Mouse (Mus musculus): Measurements from ENCODE around the gene Ciita.

The Ciita gene

DNA sequence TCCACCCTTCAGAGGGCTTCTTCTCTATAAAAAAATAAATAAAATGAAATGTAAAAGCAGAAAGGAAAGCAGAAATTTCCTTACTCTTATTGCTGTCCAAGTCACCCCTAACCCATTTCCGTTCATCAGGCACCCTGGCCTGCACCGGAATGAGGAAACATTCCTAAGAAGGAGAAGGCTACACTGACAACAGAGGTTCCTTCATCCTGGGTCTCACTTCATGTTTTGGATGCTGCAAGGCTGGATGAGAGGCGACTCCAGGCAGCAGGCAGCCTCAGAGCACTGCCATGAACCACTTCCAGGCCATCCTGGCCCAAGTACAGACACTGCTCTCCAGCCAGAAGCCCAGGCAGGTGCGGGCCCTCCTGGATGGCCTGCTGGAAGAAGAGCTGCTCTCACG, at the start of gene Ciita:
Ciita (plus strand) TSS at position 203 of the 400 bp plus-strand sequence.
- no peak for DNase-seq (ENCODE audit: low spot score)

DNA sequence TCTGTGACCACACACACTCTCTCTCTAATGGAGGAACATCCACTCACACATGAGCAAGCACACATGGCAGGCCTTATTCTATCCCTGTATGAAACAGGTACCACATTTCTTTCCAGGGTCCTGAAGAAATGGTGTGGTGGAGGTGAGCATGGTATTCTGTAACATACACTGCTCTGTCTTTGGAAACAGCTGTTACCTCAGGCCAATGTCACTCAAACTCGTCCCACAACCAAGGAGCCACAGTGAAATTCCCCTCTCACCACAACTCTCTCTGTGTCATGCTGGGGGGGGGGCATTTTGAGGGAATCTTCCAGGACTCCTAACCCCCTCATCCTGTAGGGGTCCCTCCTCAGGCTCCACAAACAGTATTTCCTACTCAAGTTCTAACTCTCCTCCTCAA, 47.9 kb upstream of the Ciita start:
- DNase-seq (ENCODE audit: low spot score), result no peak

DNA sequence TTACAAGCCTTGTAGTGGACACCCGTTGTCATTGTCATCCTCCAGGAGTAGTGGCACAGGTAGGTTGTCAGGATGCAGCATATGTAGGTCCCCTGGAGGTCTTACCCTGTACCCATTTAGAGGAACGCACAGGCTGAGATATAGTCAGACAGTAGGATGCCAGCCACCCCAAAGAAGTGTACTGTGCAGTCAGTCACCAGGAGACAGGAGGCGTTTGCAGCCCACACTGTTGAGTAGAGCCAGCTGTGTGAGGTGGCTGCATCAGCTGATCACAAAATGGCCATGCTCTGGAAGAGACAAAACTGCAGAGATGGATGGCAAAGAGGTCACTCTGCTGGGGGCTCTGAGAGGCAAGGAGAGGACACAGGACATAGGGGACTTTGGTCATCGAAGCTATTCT, 47.5 kb upstream of the Ciita start:
- DNase-seq (ENCODE audit: low spot score), result no peak

DNA sequence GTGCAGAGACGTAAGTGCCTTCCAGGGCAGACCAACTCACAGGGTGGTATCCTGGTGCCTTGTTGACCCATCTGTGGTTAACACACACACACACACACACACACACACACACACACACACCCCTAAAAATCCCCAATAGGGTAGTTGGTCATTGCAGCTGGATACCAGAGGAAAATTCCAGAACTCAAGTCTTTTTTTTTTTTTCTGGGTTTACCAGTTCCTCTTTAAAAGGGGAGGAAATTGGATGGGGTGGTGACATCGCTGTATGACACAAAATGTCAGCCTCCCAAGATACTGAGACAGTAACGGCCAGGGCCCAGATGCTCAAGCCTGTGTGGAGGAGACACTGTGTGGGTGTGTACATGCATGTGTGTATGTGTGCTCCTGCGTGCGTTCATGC, 46.5 kb upstream of the Ciita start:
- DNase-seq (ENCODE audit: low spot score), result no peak

DNA sequence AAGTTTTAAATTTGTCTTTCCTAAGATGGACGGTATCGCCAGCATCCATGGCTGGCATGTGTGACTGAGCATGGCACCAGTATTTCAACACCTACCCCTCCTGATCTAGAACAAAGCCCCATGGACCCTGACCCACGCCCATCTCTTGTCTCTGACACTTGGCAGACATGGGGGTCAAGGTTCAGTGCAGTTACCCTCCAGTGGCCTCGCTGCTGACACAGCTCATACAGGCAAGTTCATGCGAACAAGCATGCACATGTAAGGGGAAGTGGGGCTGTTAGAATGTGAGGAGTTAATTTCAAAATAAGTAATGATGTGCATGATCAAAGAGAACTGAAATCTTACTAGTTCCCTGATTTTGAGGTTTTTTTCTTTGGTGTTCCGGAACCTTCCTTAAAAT, 43.7 kb upstream of the Ciita start:
- no peak for DNase-seq (ENCODE audit: low spot score)

DNA sequence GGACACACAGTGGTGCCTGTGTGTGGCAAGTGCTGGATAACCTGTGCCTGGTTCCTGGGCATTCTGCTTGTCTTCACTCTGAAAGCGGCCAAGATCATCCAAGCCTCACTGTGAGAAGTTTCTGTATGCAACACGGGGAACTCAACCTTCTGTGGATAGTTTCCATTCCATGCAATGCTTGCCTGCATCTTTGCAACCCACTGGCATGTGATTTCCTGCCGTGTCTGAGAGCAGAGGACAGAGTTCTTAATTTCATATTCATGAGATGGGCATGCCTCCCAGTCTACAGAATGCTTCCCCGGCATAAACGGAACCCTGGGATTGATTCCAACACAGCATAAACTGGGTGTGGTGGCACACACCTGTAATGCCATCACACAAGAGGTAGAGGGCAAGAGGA, 41.8 kb upstream of the Ciita start:
- no peak for DNase-seq (ENCODE audit: low spot score)

DNA sequence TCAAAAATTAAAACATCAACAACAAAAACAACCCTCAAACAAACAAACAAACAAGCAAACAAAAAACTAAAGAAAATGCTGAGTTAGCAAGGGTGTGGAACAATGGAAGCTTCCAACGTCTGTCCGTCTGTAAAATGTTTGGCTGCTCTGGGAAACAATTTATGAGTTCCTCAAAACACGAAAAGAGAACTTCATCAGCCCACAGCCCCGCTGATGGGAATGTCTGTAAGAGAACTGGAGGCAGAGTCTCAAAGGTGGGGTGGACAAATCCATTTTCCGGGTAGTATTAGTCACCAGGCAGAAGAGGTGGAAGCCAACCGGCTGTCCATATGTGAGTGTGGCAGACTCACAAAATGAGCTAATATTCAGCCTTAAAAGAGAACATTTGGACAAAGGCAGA, 38.5 kb upstream of the Ciita start:
- DNase-seq (ENCODE audit: low spot score), result no peak

DNA sequence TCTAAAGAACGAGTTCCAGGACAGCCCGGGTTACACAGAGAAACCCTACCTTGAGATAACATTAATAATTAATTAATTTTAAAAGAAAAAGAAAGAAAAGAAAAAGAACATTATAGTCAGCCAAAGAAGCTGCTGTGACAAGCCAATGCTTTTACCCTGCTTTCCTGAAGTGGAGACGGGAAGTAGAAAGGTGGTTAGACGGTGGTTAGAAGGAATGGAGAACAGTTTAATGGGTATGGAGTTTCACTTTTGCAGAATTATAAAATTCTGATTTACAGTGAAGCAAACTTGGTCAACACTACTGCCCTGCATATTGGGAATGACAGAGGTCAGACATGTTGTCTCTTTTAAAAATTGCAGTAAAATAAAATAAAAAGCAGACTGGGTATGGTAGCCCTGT, 38.1 kb upstream of the Ciita start:
- no peak for DNase-seq (ENCODE audit: low spot score)

DNA sequence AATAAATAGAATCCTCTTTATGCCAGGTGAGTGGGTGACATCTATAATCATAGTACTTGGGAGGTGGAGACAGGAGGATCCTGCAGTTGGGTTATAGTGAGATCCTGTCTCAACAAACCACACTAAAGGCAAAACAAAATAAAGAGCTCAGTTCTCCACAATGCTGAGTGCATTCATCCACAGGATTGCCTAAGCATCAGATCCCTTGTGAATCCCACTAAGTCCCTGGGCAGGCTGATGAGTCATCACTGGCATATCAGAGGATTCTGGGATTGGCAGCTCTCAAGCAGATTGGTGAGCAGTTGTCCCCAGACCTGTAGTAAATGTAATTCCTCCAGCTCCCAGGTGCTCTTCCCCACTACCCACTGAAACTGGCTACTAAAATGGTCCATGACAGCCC, 36.1 kb upstream of the Ciita start:
- DNase-seq (ENCODE audit: low spot score), result no peak

DNA sequence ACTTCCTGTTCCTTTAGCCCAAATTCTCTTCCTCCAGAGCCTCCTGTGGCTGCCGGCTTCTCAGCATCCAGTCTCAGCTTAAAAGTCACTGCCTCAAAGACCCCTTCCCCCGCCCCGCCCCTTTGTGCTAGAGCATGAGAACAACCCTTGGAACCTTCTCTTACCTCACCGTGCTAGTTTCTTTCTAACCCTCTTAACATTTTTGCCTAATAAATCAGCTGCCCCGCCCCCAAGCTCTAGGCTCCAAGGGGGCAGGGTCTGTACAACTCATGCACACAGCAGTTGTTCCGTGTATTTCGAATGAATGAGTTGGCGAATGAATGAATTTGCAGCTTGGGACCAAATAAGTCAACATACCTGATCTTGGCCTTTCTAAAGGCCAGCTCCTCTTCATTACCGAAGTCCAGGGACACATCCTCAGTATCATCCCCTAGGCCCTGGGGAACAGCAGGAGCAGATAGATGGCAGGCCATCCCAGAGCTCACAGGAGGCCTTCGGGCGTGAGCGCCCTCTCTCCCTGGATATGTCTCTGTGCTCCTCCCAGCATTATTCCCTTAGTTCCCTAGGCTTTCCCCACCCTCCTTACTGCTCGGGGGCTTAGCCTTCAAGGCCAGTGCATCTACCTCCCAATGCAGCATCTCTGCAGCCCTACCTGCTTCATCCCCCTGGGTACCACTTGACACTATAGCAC, 33.1 kb upstream of the Ciita start:
- no peak for DNase-seq (ENCODE audit: low spot score)

DNA sequence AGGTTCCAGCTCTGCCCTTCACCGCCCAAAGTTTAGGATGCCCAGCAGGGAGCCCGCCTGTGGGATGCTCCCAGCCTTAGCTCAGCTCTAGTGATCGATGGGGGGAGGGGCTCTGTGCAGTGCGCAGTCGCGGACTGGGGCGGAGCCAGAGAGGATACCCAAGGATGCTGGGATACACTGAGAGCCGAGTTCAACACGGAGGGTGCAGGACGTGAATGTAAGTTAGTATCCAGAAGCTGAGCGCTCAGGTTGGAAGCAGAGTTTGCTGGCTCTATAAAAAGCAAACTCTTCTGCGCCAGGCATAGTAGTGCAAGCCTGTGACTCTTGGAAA, 32.6 kb upstream of the Ciita start, which contains the start of gene Tvp23a:
Tvp23a (minus strand) TSS at position 99 of the 331 bp plus-strand sequence.
- DNase-seq (ENCODE audit: low spot score), result no peak

DNA sequence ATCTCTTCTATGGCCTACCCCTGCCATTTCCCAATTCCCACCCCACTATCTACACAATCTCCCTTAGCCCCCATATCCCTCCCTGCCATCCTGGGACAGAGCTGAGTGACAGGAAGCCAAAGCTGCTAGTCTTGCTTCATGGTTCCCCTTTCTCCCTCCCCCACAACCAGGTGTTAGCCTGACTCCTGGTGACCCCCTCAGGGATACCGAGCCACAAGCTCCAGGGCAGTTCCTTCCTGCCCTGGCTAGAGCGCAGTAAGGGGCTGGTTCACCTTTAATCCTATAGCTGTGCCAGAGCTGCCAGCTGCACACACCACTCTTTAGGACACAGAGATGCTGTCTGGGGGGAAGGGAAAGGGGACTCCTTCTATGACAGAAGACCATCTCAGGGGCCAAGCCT, 32.1 kb upstream of the Ciita start:
- no peak for DNase-seq (ENCODE audit: low spot score)

DNA sequence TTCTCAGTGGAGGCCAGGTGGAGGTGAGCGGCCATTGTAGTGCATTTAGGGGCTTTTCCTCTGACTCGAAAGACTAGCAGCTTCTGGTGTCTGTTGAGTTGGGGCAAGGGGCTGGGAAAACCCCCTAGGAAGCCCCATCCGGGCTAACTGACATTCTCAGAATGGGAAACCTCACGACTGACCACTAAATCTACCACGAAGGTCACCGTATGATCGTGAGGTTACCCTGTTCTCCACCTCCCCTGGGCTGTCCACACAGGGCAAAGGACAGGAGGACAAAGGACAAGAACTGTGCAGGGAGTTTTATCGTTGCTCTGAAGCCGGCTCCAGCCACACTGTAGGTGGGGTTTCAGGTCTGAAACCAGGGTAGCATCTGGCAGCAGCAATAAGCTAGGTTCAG, 30.9 kb upstream of the Ciita start:
- no peak for DNase-seq (ENCODE audit: low spot score)

DNA sequence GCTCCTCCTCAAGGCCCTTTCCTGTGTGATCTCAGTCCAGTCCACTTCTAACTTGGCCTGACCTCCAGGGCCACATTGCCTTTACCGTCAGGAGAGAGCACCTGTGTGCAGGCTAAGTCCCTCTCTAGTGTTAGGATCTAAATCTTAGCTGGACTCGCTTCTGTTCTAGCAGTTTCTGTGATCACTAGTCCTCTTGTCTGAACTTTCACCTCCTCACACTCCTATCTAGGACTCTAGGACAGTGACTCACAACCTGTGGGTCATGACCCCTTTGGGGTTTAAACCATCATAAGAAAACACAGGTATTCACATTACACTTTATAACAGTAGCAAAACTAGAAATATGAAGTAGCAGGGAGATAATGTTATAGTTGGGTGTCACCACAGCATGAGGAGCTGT, 28.0 kb upstream of the Ciita start:
- no peak for DNase-seq (ENCODE audit: low spot score)

DNA sequence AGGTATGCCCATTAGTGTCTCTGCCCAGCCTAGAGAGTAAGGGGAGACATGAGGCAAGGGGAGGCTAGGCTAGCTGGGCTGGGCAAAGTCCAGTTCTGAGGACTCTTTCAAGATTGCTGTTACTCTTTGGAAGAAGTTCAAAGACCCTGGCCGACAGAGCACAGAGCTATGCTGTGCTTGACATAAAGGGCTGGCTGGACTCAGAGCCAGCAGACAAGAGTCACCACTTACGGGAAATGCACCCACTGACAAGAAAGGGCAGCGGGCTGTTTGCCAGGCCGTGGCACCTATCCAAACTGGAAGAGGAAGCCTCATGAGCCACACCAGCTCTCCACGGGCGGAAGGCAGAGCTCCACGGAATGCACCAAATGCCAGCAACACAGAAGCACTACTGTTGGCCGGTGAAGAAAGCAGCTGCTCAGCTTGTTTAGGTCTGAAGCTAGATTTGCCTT, 27.4 kb upstream of the Ciita start:
- DNase-seq (ENCODE audit: low spot score), result no peak

DNA sequence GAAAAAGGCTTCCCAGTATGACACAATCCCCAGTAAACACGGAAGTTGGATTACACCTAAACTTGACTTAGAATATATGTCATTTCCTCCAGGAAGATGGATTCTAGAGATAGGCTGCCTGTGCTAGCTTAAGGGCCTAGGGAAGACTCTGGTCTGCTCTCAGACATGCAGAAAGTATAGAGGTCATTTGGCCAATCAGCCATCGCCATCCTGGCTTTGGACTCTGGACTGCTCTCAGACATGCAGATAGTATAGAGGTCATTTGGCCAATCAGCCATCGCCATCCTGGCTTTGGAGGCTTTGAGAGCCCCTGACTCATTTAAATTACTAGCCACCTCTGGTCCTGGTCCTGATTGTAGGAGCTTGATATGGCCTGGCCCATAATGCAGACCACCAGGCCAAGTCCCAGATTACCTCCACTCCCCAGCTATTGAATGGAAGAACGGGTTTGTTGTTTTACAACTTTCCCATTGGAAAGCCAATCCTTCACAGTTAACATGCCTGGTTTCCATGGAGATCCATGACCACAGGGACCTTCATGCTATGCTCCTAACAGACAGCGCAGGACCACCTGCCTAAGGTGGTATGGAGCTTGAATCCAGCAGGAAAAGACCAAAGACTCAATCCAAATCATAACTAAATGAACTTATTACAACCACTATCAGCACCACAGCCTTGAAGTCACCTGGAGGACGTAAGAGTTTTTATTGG, 25.8 kb upstream of the Ciita start:
- DNase-seq (ENCODE audit: low spot score), result no peak

DNA sequence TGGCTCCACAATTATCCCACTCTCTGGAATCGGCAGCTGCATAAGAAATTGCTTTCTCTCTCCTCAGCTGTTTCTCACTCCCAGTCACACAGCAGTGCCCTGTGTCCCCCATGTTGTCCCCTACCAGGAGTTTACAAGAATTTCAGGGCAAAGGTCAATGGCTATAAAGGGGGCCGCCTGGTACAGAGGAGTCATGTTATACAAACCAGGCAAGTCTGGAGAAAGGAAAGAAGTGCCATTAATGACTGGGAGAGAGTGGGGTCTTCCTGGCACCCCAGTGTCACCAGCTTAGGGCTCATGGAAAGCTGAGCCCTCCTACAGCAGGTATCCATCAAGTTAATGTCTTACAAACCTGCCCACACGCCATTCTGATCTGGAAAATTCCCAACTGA, 25.3 kb upstream of the Ciita start:
- DNase-seq (ENCODE audit: low spot score), result no peak

DNA sequence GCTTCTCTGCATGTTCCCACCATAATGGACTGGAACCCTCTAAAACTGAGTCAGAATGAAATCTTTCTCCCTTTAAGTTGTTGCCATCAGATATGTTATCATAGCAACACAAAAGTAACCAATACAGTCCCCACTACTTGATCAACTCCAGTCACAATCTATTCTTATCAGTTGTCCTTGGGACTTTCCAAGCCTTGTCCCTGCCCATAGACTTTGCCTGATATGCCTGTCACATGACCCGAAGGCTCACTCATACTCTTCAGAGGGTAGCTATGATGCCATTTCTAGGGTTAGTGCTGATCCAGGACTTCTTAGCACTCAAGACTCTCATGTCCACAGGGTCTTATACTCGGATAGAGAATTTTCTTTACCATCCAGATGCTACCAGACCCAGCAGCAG, 19.7 kb upstream of the Ciita start:
- no peak for DNase-seq (ENCODE audit: low spot score)

DNA sequence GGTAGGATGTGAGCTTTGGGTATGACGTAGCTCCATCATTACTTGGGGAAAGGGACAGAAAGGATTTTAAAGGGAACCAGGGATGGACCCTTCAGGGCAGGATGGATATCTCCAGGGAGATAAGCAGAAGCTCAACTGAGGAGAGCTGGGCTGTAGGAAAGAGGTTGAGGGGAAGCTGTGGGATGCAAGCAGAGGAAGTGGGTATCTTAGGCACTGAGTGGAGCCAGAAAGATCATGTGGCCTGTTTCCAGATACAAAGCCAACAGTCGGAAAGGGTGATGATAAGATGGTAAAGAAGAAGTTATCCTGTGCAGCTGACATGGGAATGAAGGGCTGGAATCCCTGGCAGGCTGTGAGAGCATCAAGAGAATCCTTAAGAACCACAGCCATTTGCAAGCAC, 18.7 kb upstream of the Ciita start:
- no peak for DNase-seq (ENCODE audit: low spot score)

DNA sequence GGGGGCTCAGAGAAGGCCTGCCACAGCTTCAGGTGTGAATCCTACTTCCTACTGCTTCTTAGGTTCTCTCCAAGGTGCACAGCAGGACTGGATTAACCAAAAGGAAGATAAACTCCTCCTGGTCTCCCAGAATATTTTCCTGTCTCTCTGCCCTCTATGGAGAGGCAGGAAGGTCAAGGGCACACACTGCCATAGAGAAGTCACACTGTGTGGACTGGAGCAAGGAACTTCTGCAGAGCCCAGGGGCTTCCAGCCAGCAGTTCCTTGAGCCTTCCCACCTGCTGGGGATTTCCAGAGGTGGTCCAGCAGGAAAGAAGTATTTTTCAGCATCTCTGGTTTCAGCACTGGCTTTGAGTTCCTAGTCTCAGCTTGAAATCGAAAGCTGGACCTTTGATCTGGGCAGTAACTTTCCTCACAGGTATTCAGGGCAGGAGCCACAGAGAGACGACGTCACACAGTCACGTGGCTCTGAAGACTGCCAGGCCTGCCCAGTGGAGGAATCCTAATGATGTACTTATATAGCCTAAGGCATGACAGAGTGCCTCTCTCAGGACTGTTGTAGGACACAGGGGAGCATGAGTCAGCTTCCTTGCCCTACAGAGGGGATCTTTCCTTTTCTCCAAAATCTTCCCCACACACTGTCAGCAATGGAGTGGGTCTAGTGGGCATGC, 14.7 kb upstream of the Ciita start:
- no peak for DNase-seq (ENCODE audit: low spot score)

DNA sequence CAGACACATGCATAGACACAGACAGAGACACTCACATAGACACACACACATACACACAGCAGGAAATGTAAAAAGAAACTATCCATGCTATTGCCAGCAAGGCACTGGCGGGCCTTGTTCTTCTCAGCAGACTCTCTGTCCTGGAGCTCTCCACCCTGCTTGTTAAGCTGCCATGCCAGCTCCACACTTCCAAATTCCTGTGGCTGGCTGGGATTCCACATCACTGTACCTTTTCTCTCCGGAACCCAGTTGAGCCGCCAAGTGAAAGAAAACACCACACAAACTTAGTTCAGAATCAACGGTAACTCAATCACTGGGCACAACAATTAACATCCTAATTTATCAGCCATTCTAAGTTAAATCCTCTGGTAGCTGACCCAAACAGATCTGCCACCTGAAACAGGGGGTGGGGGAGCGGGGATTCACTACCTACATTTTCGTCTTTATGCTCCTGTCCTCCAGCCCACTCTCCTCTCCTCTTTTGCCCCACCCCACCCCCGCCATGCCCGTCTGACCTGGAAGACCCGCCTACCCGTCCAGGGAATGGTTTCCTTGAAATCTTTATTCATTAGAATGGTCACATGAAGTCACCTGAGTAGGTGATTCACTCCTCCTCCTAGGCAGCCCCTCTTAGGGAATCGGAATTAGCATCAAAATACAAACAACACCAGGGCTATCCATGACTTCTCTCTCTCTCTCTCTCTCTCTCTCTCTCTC, 12.3 kb upstream of the Ciita start:
- no peak for DNase-seq (ENCODE audit: low spot score)

DNA sequence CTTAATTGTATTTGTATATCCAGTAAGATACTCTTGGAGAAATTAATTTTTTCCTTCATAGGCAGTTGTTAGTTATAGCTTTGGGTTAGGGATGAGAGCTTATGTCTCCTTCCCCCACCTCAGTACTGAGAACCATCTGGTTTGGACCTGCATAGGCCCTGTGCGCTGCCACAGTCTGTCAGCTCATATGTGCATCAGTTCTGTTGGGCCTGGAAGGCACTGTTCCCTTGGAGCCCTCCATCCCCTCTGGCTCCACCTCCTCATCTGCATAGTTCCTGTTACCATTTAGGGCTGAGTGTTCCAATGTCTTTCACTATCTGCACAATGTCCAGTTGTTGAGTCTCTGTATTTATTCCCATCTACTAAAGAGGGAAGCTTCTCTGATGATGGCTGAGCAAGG, 11.7 kb upstream of the Ciita start:
- no peak for DNase-seq (ENCODE audit: low spot score)

DNA sequence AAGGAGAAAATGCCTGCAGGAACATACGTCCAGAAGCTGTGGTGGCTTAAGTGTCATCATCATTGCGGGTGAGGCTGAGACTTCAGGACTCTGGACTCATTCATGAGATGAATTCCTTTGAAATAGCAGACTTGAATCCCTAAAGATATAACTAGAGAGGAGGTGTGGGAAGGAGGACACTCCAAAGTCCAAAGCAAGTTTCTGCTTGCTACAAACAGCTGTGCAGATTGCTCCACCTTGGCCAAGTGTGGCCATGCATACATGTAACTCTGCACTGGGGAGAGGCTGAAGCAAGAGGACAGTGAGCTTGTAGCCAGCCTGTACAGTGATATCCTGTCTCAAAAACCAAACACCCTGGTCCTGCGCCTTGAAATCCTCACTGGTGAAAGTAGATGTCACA, 7.9 kb upstream of the Ciita start:
- no peak for DNase-seq (ENCODE audit: low spot score)

Measured in c-Kit-positive CD71-positive TER-119-positive erythroid progenitor cells, embryonic 14.5 days (primary cell).